Mouse (Mus musculus): ENCODE results near the gene Olfr884. TPM values are rescaled to one million over a fixed set of nuclear protein-coding genes. Genes with fewer than 3 reads are reported as not detected.

The Olfr884 gene
- polyA plus RNA-seq (2021; fragmentation: Nextera tagmentation): not detected in 2 replicates
- long read RNA-seq, experiment 1: 0 reads
- long read RNA-seq, experiment 2: 0 reads

GRCm38 (mm10) chr9:38046255-38046654 is at the start of gene Olfr884:
Gene Olfr884, plus strand, starts transcription at chr9:38046555.

DNA sequence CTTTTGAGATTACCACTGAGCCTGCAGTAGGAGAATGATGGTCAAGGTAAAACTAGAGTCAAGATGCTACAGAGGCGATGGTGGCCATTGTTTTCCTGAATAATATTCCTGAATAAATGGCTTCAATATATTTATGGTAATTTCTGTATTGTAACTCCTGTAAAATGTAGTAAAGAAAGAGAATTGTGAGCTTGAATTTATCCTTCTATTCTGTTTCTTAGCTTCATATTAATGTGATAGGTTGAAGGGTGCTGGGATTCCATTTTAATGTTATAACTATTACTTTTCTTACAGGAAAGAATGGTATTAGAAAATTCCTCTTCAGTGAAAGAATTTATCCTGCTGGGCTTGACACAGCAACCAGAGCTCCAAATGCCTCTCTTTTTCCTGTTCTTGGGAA is 20.8 kb upstream of the Olfr884 start, which contains the start of gene Olfr883:
Olfr883 (plus strand) TSS at position 301 of the 400 bp plus-strand sequence.

DNA sequence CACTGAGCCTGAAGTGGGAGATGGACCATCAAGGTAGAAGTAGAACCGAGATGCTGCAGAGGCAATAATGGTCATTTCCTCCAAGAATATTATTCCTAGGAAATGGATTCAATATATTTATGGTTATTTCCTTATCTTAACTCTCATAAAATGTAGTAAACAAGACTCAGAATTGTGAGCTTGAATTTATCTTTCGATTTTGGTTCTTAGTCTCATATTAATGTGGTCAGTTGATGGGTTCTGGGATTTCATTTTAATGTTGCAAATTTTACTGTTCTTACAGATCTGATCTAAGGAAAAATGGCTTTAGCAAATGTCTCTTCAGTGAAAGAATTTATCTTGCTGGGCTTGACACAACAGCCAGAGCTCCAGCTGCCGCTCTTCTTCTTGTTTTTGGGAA is 14.7 kb downstream of the Olfr884 start, which contains the start of gene Olfr885:
Olfr885 (plus strand) TSS at position 301 of the 400 bp plus-strand sequence.

GRCm38 (mm10) chr9:38083772-38084171 is 37.4 kb downstream of the Olfr884 start, which contains the start of gene Olfr887:
Gene Olfr887, plus strand, starts transcription at chr9:38084072.

Other genes with a start within 250 kb of the Olfr884 start
- gene Olfr876, start 243.5 kb upstream of the Olfr884 start, polyA plus RNA-seq (2021; fragmentation: Nextera tagmentation): not detected in 2 replicates
- not detected in 2 replicates for gene Olfr877, start 192.3 kb upstream of the Olfr884 start, polyA plus RNA-seq (2021; fragmentation: Nextera tagmentation)
- not detected in 2 replicates for gene Olfr145, start 149.8 kb upstream of the Olfr884 start, polyA plus RNA-seq (2021; fragmentation: Nextera tagmentation)
- gene Olfr878, start 128.7 kb upstream of the Olfr884 start, polyA plus RNA-seq (2021; fragmentation: Nextera tagmentation): not detected in 2 replicates
- not detected in 2 replicates for gene Olfr881, start 54.7 kb upstream of the Olfr884 start, polyA plus RNA-seq (2021; fragmentation: Nextera tagmentation)
- gene Olfr883, start 20.7 kb upstream of the Olfr884 start, polyA plus RNA-seq (2021; fragmentation: Nextera tagmentation): not detected in 2 replicates
- not detected in 2 replicates for gene Olfr885, start 14.8 kb downstream of the Olfr884 start, polyA plus RNA-seq (2021; fragmentation: Nextera tagmentation)
- gene Olfr887, start 37.5 kb downstream of the Olfr884 start, polyA plus RNA-seq (2021; fragmentation: Nextera tagmentation): not detected in 2 replicates
- not detected in 2 replicates for gene Olfr888, start 61.6 kb downstream of the Olfr884 start, polyA plus RNA-seq (2021; fragmentation: Nextera tagmentation)
- 0.15 and 0.23 TPM in 2 replicates for gene Olfr889, start 68.6 kb downstream of the Olfr884 start, polyA plus RNA-seq (2021; fragmentation: Nextera tagmentation)
- gene Olfr890, start 96.0 kb downstream of the Olfr884 start, polyA plus RNA-seq (2021; fragmentation: Nextera tagmentation): not detected in 2 replicates
- not detected in 2 replicates for gene Olfr891, start 134.3 kb downstream of the Olfr884 start, polyA plus RNA-seq (2021; fragmentation: Nextera tagmentation)
- not detected in 2 replicates for gene Olfr893, start 161.8 kb downstream of the Olfr884 start, polyA plus RNA-seq (2021; fragmentation: Nextera tagmentation)
- not detected in 2 replicates for gene Olfr894, start 171.5 kb downstream of the Olfr884 start, polyA plus RNA-seq (2021; fragmentation: Nextera tagmentation)
- not detected in 2 replicates for gene Olfr143, start 206.2 kb downstream of the Olfr884 start, polyA plus RNA-seq (2021; fragmentation: Nextera tagmentation)
- gene Olfr895, start 221.3 kb downstream of the Olfr884 start, polyA plus RNA-seq (2021; fragmentation: Nextera tagmentation): not detected in 2 replicates
- gene Olfr896-ps1, start 244.6 kb downstream of the Olfr884 start, polyA plus RNA-seq (2021; fragmentation: Nextera tagmentation): not detected in 2 replicates